Mouse (Mus musculus) intestine, embryonic 16.5 days (tissue): ENCODE data around the gene Gtf2f1. TPM values are rescaled to one million over a fixed set of nuclear protein-coding genes. Genes with fewer than 3 reads are reported as not detected.
"Not testable (repeated sequence)": the region's sequence is repeated elsewhere in the genome, so short reads cannot be mapped to it uniquely, and the experiment has no call there.

Experiments
- ATAC-seq: fragments of 200-750 bp; cut with Nextera tagmentation; 2 replicates; pipeline ENCODE4 v1.8.0; 2017; ENCODE audit warnings: moderate TSS enrichment, moderate library complexity
- H3K27ac ChIP-seq: fragments of 300-500 bp; sonication (generic); 2 replicates; pipeline ENCODE4 v1.5.1; 2014; ENCODE audit warnings: mild to moderate bottlenecking, low read length
- H3K27me3 ChIP-seq: fragments of 300-500 bp; sonication (generic); replicated peaks from 2 replicates; pipeline ENCODE4 v1.6.1; 2014; ENCODE audit warnings: low read length, control low read depth, mixed read lengths; ENCODE audit not compliant: control insufficient read depth, insufficient read depth
- H3K36me3 ChIP-seq: fragments of 300-500 bp; sonication (generic); 2 replicates; pipeline ENCODE4 v1.6.1; 2014; ENCODE audit warnings: low read length, control low read depth; ENCODE audit not compliant: control insufficient read depth, insufficient read depth
- H3K4me1 ChIP-seq: fragments of 300-500 bp; sonication (generic); 2 replicates; pipeline ENCODE4 v1.6.1; 2014; ENCODE audit warnings: low read length, control low read depth, mixed read lengths; ENCODE audit not compliant: control insufficient read depth, insufficient read depth
- H3K4me2 ChIP-seq: fragments of 300-500 bp; sonication (generic); 2 replicates; pipeline ENCODE4 v1.6.1; 2014; ENCODE audit warnings: low read depth, low read length, control low read depth
- H3K4me3 ChIP-seq: fragments of 300-500 bp; sonication (generic); 2 replicates; pipeline ENCODE4 v1.5.1; 2014; ENCODE audit warnings: mild to moderate bottlenecking, low read length
- H3K9ac ChIP-seq: fragments of 300-500 bp; sonication (generic); 2 replicates; pipeline ENCODE4 v1.6.1; 2014; ENCODE audit warnings: low read depth, low read length
- H3K9me3 ChIP-seq: fragments of 300-500 bp; sonication (generic); 2 replicates; pipeline ENCODE4 v1.6.1; 2016; ENCODE audit warnings: low read length, control low read depth; ENCODE audit not compliant: control insufficient read depth
- WGBS: fragments of 180-500 bp; shearing (Covaris S2); extraction: QIAGEN DNeasy Blood & Tissue Kit; methylation state at CpG from one replicate; pipeline ENCODE4 v1.1.7; 2014; 5-methylcytosine and 5-hydroxymethylcytosine counted together
- polyA plus RNA-seq: library from polyadenylated mRNA; unstranded; fragments of >200 nt; fragmentation: Nextera tagmentation; extraction: Ambion mirVana; gene quantifications from 2 replicates; pipeline ENCODE4 v1.2.1, GENCODE M21; 2015

Gene Gtf2f1
- 57.9 and 60.9 TPM in 2 replicates for polyA plus RNA-seq

DNA sequence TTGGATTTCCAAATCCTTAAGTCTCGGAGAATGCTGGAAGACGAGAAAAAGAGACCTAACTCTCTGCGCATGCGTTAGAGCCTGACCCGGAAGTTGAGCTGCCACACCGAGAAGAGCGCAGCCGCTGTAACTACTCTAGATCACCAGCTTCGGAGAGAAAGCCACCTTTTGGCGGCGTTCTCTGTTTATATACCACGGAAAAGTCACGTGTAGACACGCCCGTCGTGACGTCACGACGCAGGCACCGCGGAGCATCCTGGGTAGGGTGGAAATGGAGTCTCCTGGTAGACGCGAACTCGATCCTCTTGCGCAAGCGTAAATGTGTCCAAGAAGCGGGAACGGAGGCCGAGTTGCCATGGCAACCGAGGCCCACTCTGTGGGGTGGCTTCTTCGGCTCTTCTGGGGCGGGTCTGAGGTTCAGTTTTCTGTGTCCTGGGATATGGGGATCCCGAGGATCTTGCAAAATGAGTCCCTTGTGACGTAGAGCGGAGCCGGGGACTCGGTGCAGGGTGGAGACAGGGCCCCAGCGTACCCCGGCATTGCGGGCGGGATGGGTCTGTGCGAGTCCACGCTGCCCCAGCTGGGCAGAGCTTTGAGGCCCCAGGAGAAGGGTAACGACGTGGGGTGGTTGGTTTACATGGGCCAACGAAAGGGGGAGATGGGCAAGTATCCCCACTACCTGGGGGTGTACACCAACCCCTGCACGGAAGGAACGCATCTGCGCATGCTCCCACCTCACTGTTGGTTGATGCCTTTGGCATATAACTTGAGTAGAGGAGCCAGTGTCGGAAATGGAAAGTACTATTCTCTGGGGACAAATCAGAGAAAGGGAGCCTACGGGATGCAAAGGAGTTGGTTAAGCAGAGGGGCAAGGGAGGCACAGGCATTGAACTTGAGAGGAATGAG is at the start of gene Gtf2f1, which contains the start of gene Gm17949:
Gene Gtf2f1, minus strand, starts transcription at position 53 of the 906 bp plus-strand sequence.
Gene Gm17949, plus strand, starts transcription at position 234 of the 906 bp plus-strand sequence.
- Histone ChIP-seq H3K4me1 (peaks cover 14% of the 10 kb centered on the region), H3K9ac (peak within 1 kb of the TSS; percentile 84)
- under 1% methylated on average over 51 of the region's 51 CpGs for WGBS

DNA sequence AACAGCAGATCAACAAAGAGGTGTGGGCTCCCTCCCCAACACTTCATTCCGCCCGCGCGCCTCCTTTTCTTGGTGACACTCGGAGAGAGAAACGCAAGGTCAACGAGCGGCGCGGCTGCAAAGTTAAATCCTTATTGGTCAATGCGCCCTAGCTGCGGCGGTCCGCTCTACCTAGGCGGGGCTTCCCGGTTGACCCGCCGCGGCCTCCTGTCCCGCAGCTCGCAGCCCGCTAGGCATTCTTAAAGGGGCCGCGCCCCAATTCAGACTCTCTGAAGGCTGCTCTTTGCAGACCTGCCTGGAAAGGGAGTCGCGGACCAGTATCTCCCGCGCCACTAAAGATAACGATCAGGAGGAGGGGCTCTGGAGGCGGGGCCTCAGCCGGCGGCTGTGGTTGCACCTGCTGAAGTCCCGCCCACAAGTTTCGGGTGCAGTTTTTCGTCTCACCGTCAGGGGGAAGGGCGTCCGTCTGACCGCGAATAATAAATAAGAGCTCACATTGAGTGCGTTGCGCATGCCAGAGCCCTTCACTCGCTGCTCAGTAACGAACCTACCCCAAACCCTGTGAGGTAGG is 49.2 kb upstream of the Gtf2f1 start:
- Histone ChIP-seq H3K27ac (peak overlapping the region; percentile 92), H3K36me3 (peaks cover 4% of the 10 kb centered on the region; the same call in 1 of the 2 replicates), H3K4me3 (peak overlapping the region; percentile 81), H3K4me2 (peak overlapping the region; percentile 94), H3K27me3 (peaks cover 19% of the 10 kb centered on the region), H3K9ac (peak overlapping the region; percentile 90), H3K4me1 (peaks cover 23% of the 10 kb centered on the region), H3K9me3 (no peaks in the 10 kb centered on the region)
- ATAC-seq = peak; percentile 85
- 0% methylated on average over 44 of the region's 44 CpGs for WGBS

More for the DNA sequence above, at the start of gene Gtf2f1, which contains the start of gene Gm17949:
- peak; percentile 93 for ATAC-seq
- Histone ChIP-seq H3K4me3 (peak within 1 kb of the TSS; percentile 83), H3K4me2 (peak within 1 kb of the TSS; percentile 78), H3K36me3 (peaks cover 12% of the 10 kb centered on the region), H3K27me3 (no peaks in the 10 kb centered on the region), H3K9me3 (no peaks in the 10 kb centered on the region), H3K27ac (peak within 1 kb of the TSS; percentile 93)

DNA sequence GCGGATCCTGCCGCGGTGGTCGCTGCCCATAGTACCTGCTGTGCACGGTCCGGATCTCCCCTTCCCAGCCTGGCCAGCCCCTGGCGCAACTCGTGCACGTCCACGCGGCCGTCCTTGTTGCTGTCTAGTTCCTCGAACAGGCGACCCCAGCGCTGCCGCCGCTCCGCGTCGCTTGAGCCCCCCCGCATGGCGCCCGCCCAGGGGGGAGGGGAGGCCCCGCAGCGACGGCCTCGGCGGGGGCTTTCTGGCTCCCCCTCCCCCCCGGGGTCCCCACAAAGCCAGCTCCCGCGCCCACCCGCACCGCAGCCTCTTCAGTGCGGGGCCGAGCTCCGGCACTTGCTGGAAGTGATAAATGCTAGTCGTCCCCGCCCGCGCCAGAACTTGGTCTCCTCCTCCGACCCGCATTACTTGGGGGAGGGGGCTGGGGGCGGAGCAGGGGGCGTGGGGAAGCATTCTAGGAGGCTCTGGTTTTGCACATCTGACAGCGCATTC is 48.4 kb upstream of the Gtf2f1 start, which contains the start of gene Slc25a23:
Gene Slc25a23, minus strand, starts transcription at position 378 of the 492 bp plus-strand sequence.
- Histone ChIP-seq H3K36me3 (peaks cover 1% of the 10 kb centered on the region; the same call in 1 of the 2 replicates), H3K27me3 (peaks cover 19% of the 10 kb centered on the region), H3K27ac (peak within 1 kb of the TSS; percentile 92), H3K9ac (peak within 1 kb of the TSS; percentile 90), H3K4me1 (peaks cover 19% of the 10 kb centered on the region), H3K4me2 (peak within 1 kb of the TSS; percentile 94), H3K4me3 (peak within 1 kb of the TSS; percentile 81), H3K9me3 (no peaks in the 10 kb centered on the region)
- peak; percentile 31 for ATAC-seq
- WGBS = 1% methylated on average over 33 of the region's 45 CpGs

DNA sequence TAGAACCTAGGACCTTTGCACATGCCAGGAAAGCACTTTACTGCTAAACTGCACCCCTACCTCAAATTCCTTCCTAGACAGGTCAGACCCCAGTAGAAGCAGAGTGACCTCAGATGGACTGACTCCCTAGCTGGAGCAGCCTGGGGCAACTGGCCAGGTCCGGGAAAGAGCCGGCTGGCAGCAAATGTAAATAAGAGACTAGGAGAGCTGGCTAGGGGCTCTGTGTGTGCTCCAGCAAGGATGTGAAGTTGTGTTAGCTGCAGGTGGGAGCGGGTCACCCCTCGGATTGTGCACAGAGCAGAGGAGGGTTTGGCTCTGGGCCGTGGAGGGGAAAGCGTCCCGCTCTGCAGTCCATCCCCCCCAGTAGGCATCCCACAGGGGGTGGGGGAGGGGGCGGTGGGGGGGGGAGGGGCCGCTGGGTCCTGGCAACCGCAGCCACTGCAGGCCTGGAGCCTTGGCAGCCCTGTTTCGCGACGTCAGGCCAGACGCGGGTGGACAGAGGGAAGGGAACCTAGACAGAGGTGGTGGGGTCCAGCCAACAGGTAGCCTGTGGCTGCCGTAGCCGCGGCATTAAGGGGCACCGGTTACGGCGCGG is 47.9 kb upstream of the Gtf2f1 start, which contains the start of gene Crb3:
Gene Crb3, plus strand, starts transcription at position 215 of the 595 bp plus-strand sequence.
- H3K4me3 ChIP-seq = peak within 1 kb of the TSS; percentile 81
- peaks cover 19% of the 10 kb centered on the region for H3K27me3 ChIP-seq
- peak within 1 kb of the TSS; percentile 94 for H3K4me2 ChIP-seq
- no peaks in the 10 kb centered on the region for H3K9me3 ChIP-seq
- peak within 1 kb of the TSS; percentile 90 for H3K9ac ChIP-seq
- H3K36me3 ChIP-seq = no peaks in the 10 kb centered on the region
- WGBS = 3% methylated on average over 20 of the region's 22 CpGs
- peak within 1 kb of the TSS; percentile 92 for H3K27ac ChIP-seq
- ATAC-seq = no peak
- H3K4me1 ChIP-seq = peaks cover 19% of the 10 kb centered on the region

DNA sequence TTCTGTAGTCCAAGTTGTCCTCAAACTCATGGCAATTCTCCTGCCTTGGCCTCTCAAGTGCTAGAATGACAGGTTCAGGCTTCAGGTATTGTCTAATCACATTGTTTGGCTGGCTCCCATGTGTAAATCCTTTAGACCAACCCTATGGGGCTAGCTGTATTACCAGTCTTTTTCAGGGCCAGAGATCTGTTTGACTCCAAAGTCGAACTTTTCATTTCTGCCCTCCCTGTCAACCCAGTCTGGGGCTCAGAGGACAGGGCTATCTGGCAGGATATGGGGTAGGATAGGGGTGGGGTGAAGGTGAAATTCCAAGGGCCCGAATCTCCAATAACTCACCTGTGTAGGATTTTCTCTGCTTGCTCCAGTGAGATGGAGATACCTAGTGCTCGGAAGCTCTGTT is 45.2 kb upstream of the Gtf2f1 start:
- Histone ChIP-seq H3K4me1 (peaks cover 18% of the 10 kb centered on the region), H3K27ac (no peak overlapping the region), H3K9me3 (no peaks in the 10 kb centered on the region), H3K9ac (no peak overlapping the region), H3K4me3 (no peak overlapping the region), H3K27me3 (peaks cover 3% of the 10 kb centered on the region; the same call in 1 of the 2 replicates), H3K36me3 (peaks cover 6% of the 10 kb centered on the region; the same call in 1 of the 2 replicates), H3K4me2 (no peak overlapping the region)
- 81% methylated on average over 3 of the region's 3 CpGs for WGBS
- no peak for ATAC-seq

DNA sequence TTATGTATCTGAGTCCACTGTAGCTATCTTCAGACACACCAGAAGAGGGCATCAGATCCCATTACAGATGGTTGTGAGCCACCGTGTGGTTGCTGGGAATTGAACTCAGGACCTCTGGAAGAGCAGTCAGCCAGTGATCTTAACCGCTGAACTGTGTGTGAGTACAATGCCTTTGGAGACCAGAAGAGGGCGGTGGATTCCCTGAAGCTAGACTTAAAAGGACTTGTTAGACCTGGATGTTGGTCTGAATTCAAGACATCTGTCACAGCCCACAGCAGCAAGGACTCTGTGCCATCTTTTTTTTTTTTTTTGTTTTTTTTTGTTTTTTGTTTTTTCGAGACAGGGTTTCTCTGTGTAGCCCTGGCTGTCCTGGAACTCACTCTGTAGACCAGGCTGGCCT is 40.6 kb upstream of the Gtf2f1 start:
- H3K4me2 ChIP-seq, H3K9me3 ChIP-seq, H3K9ac ChIP-seq, H3K27ac ChIP-seq, H3K4me3 ChIP-seq, H3K27me3 ChIP-seq, ATAC-seq, H3K4me1 ChIP-seq, H3K36me3 ChIP-seq: not testable (repeated sequence)
- 85% methylated on average over 4 of the region's 4 CpGs for WGBS

DNA sequence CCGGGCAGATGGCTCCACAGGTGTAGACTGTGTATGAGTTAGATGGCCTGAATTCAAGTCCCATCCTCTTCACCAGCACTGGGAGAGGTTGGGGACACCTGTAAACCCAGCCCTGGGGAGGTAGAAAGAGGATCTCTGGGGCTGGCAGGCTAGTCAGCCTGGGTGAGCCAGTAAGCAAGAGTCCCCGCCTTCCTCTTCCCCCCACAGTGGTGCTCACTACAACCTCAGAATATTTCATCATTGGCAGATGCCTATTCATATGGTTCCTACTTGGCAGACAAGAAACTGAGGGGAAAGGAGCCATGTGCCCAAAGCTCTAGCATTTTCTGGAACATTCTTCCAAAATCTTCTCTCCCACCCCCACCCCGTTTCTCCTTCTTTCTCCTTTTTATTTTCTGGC is 37.7 kb upstream of the Gtf2f1 start:
- 93% methylated on average over 3 of the region's 3 CpGs for WGBS
- Histone ChIP-seq H3K4me3 (no peak overlapping the region), H3K27ac (no peak overlapping the region), H3K36me3 (peaks cover 6% of the 10 kb centered on the region; the same call in 1 of the 2 replicates), H3K9me3 (no peaks in the 10 kb centered on the region), H3K4me1 (no peaks in the 10 kb centered on the region), H3K9ac (no peak overlapping the region), H3K27me3 (no peaks in the 10 kb centered on the region), H3K4me2 (no peak overlapping the region)
- ATAC-seq = no peak

DNA sequence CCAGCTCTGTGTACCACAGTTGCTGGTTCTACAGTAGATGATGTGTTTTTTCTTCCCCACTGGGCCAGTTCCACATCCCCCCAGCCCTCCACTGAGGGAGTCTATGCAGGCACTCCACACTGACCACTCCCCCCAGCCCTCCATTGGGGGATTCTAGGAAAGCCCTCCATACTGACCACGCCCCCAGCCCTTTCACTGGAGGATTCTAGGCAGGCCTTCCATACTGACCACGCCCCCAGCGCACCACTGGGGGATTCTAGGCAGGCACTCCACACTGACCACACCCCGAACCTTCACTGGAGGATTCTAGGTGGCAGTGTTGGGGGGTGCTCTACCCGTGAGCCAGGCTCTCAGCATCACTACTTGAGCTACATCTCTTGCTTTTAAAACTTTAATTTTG is 36.3 kb upstream of the Gtf2f1 start:
- ATAC-seq = 0 out of 2 replicates have a peak, but pooled peaks have one; percentile 9
- H3K36me3 ChIP-seq = peaks cover 3% of the 10 kb centered on the region; the same call in 1 of the 2 replicates
- no peaks in the 10 kb centered on the region for H3K27me3 ChIP-seq
- no peak overlapping the region for H3K27ac ChIP-seq
- no peak overlapping the region for H3K4me2 ChIP-seq
- no peak overlapping the region for H3K9ac ChIP-seq
- H3K9me3 ChIP-seq = no peaks in the 10 kb centered on the region
- H3K4me1 ChIP-seq = no peaks in the 10 kb centered on the region
- no peak overlapping the region for H3K4me3 ChIP-seq
- WGBS = 51% methylated on average over 5 of the region's 5 CpGs
